Mouse (Mus musculus): ENCODE measurements around the gene Tcirg1. TPM values are rescaled to one million over a fixed set of nuclear protein-coding genes. Genes with fewer than 3 reads are reported as not detected.

Gene Tcirg1
- total RNA-seq, 2 experiments from 2014 or later: 13.6 to 31.1 TPM

- DNase-seq: no peak
Measured at GRCm38 (mm10) chr19:3927989-3928388, 21.1 kb upstream of the Tcirg1 start.

GRCm38 (mm10) chr19:3926685-3927084 is 19.8 kb upstream of the Tcirg1 start:
- DNase-seq: no peak

GRCm38 (mm10) chr19:3926279-3926678 is 19.3 kb upstream of the Tcirg1 start:
- DNase-seq: no peak

- no peak for DNase-seq
Measured at GRCm38 (mm10) chr19:3925859-3926258, 18.9 kb upstream of the Tcirg1 start.

GRCm38 (mm10) chr19:3924868-3925267 is 17.9 kb upstream of the Tcirg1 start:
- no peak for DNase-seq

- peak; percentile 28 for DNase-seq
Measured at GRCm38 (mm10) chr19:3924190-3924589, 17.3 kb upstream of the Tcirg1 start.

GRCm38 (mm10) chr19:3923586-3923985 is 16.7 kb upstream of the Tcirg1 start:
- DNase-seq: peak; percentile 60

GRCm38 (mm10) chr19:3922661-3923371 is 15.9 kb upstream of the Tcirg1 start:
- DNase-seq: no peak

- DNase-seq: no peak
Measured at GRCm38 (mm10) chr19:3919928-3920327, 13.0 kb upstream of the Tcirg1 start.

GRCm38 (mm10) chr19:3916727-3917126 is 9.8 kb upstream of the Tcirg1 start:
- no peak for DNase-seq

- no peak for DNase-seq
Measured at GRCm38 (mm10) chr19:3914535-3914934, 7.6 kb upstream of the Tcirg1 start.

GRCm38 (mm10) chr19:3913692-3914091 is 6.8 kb upstream of the Tcirg1 start:
- DNase-seq: no peak

GRCm38 (mm10) chr19:3912337-3913204 is 5.6 kb upstream of the Tcirg1 start, which contains the start of gene Ndufs8:
Gene Ndufs8, minus strand, starts transcription at chr19:3912774.
- DNase-seq: peak; percentile 74

GRCm38 (mm10) chr19:3910206-3910605 is 3.3 kb upstream of the Tcirg1 start:
- DNase-seq: no peak

- DNase-seq: no peak
Measured at GRCm38 (mm10) chr19:3907876-3908660, 1.1 kb upstream of the Tcirg1 start.

GRCm38 (mm10) chr19:3906326-3906725 is 607 bp downstream of the Tcirg1 start:
- DNase-seq: no peak

GRCm38 (mm10) chr19:3905261-3905969 is 1.5 kb downstream of the Tcirg1 start:
- no peak for DNase-seq

GRCm38 (mm10) chr19:3904363-3904675 is 2.6 kb downstream of the Tcirg1 start:
- no peak for DNase-seq

GRCm38 (mm10) chr19:3903648-3904362 is 3.1 kb downstream of the Tcirg1 start:
- no peak for DNase-seq

- no peak for DNase-seq
Measured at GRCm38 (mm10) chr19:3902966-3903365, 4.0 kb downstream of the Tcirg1 start.

- DNase-seq: no peak
Measured at GRCm38 (mm10) chr19:3899618-3900017, 7.3 kb downstream of the Tcirg1 start.
